Mouse (Mus musculus) right cerebral cortex, adult 18-20 months (tissue): ENCODE results near the gene Ccl28.
A peak's percentile ranks its signal among the peaks of the same experiment; 100 is the strongest.
"Not testable (repeated sequence)": the region's sequence is repeated elsewhere in the genome, so short reads cannot be mapped to it uniquely, and the experiment has no call there.

Experiments
- DNase-seq: peaks from one replicate; pipeline ENCODE4 v3.0.0; 2022; ENCODE audit warnings: mixed read lengths

The Ccl28 gene

DNA sequence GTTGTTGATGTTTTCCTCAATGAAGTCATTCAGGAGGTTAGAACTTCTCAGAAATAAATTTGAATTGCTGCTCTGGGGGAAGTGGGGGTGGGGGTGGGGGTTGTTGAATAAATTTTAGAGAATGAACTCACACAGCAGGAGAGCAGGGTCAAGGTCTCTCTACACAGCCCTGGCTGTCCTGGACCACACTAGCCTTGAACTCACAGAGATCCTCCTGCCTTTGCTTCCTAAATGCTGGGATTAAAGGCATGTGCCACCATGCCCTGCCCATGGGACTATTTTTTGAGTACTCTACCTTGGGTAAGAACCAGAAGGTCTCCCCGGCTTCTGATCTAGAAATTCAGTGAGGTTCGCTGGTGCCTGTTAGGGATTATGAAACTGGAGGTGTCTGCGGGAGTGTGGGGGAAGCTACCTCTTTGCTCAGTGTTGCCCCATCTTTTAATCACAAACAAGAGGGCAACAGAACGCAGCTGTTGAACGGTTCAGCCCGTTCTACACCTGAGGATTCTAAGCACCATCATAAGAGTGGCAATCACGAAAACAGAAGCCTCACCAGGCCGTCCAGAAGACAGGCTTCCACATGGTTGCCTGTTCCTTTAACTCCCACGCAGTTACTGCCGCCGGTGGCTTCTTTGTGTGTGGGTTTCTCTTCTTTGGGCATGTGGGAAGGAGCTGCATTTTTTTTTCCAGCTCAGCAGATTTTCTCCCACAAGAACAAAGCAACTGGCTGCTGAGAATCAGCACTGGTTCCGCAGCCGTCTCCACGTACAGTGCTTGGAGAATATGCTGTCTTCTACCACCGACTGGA, 25.5 kb downstream of the Ccl28 start:
- DNase-seq, result peak; percentile 82

DNA sequence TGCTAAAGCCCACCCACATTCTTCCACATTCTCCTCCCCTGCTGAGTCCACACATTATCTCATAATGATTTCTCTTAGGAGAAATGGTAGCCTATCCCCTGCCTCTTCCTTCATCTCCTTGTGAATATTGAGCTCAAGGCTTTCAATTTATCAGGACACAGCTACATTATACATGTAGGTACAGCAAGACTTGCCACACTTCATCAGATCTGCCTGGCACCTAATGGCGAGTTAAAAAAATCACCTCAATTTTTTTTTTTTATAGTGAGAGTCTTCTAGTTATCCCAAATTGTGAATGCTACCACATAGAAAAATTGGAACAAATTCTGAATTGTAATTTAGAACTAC, 26.1 kb downstream of the Ccl28 start:
- DNase-seq, result no peak

DNA sequence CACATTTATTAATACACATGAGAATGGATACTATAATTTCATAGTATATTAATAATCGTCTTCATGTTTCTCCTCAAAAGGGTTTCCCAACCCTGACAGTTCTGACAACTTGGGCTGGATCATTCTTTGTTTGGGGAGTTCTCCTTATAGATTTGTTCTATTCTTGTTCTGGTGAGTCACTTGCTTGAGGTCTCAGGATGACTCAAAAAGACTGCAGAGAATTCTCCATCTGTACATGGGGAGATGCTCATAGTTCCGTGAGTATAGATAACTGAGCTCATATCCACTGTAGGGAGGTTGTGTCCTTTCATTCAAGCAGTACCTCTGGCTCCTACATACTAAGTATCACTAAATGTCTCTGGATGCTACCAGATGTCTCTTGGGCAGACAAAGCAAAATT, 31.1 kb downstream of the Ccl28 start:
- DNase-seq, result peak; percentile 45

DNA sequence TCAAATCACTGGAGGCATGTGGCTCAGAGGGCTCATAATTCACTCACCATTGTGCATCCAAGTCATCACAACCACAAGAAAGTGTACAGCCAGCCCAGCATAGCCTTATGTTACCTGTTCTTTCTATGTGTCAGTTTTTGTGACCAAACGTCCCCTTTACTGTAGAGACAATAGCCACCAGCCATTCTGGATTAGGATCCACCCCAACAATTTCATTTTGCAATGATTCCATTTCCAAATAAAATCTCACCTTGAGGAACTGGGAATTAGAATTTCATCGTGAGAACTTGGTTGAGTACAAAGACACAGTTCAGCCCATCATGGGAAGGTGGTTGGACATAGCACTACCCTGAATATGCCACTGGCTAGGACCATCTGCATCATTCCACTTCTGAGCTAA, 32.6 kb downstream of the Ccl28 start:
- DNase-seq, result no peak

DNA sequence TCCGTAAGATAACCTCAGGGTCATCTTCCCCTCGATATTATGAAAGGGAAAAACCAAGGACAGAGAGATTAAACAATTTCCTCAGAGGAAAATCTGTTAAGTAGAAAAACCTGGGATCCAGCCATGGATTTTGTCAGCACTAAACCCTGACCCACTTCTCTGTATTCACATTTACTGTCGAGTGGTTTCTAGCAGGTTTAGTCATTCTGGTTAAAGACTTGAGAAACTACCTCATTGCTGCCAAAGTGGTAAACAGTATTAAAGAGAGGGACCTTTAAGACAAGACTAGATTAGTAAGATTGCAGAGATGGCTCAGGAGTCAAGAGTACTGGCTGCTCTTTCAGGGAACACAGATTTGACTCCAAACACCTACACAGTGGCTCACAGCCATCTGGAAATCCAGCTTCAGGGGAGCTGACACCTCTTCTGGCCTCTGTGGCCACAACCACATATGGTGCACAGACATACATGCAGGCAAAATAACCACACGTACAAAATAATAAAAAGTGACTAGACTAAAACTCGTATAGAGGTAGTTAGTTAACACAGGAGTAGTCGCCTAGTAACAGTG, 33.3 kb downstream of the Ccl28 start:
- DNase-seq, result no peak

DNA sequence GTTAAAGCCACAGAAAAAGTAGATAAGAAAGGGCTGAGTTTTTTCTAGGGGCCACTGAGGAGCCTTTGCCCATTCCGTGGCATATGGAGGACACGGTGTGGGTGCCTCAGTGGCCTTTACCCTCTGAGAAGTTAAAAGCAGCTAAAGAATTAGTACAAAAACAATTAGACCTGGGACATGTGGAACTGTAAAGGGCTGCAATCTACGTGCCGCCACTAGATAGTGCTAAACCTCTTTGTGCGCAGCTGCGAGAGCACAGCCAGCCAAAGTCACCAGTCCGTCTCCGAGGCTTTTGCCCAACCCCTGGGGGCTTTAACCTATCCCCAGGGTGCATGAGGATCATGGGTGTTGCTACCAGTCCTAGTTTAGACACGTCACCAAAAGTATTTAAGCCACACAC, 37.8 kb downstream of the Ccl28 start:
- not testable (repeated sequence) for DNase-seq

DNA sequence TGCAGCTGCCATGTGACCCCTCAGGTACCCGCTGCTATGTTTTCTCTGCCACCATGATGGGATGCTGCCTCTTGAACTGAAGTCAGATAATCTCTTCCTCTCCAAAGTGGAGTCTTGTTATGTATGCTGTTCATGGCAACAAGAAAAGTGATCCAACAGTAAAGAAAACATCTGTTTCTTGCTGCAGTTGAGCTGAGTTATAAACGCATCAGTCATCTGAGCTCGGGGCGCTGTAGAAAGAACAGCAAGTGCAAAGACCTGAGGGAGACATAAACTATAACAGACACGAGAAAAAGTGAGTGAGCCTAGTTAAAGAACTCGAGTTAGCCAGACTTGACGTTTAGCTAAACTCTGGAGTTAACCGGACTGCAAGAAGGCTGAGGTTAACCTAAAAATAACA, 55.2 kb downstream of the Ccl28 start:
- no peak for DNase-seq

DNA sequence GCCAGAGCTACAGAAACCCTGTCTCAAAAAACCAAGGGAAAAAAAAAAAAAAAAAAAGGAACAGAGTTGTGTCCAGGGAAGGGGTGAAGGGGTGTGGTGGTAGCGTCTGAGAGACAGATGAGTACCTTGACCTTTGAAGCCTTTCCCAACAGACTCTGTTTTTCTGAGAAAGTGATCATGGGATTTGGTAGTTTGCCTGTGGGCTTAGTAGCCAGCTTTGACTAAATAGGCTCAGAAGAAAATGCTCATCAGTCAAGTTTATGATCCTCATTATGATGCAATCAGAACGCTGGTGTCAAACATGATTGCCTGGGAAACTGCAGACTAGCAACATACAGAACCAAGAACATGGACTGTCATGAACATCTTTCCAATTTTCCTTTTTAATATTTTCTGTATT, 56.1 kb downstream of the Ccl28 start:
- DNase-seq, result no peak

DNA sequence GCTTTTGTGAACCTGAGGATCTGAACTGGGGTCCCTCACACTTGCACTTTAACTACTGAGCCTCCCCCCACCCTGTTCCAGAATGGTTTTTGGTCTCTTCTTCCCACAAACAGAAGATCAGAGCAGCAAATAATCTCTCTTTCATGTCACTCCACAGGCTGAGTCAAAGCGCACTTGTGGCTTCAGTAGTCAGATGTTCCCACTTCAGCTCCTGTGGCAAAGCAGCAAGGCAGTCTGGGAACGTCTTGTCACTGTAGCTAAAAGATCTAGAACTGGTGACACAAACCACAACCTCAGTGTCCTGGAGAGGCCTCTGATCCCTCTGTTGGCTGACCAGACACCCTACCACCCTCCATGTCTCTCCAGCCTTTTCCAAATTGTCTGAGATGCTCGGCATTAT, 57.5 kb downstream of the Ccl28 start:
- no peak for DNase-seq

DNA sequence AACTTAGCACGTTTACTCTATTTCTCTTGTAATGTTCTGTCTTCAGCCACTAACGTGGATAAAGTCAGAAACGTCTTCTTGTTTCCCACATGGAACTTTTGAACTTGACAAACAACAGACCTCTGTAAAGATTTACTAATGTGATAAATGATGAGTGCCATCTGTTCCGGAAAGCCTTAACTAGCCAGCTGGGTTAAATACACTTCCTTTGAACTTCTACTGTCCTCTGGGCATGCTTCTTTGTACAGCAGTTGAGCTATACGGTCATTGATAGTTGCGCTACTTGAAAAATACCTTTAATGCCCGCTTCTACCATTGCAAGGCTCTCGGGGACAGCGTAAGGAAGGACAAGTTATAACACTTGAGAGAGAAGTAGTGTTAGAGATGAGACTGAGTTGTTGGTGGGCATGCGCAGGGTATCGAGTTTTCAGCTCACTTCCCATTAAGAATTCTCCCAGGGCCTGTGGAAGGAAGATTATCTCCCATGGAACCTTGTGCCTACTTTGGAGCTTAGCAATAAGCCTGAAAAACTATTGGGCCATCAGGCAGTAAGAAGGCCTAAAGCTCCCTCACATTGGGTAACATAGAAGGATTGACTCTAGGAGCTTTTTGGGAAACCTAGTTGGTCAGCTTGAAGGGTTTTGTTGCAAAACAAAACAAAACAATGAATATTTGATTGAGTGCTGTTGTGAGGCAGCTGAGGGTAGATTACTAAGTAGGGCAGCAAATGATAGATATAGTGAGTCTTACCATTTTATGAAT, 61.0 kb downstream of the Ccl28 start:
- DNase-seq, result no peak

DNA sequence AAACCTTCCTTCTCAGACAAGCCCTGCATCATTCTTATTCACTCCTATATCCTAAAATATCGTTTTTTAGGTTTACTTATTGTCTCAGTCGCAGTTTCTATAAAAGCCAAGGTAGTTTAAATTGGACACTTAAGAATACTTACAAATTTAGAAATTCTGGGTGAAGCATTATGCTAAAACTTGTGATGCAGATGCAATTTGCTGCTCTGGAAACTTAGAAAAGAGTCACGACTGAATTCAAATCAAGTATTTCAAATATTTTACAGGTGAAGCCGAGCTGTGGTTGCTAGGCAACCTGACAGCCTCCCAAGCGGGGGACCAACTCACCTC, 66.1 kb downstream of the Ccl28 start:
- no peak for DNase-seq

DNA sequence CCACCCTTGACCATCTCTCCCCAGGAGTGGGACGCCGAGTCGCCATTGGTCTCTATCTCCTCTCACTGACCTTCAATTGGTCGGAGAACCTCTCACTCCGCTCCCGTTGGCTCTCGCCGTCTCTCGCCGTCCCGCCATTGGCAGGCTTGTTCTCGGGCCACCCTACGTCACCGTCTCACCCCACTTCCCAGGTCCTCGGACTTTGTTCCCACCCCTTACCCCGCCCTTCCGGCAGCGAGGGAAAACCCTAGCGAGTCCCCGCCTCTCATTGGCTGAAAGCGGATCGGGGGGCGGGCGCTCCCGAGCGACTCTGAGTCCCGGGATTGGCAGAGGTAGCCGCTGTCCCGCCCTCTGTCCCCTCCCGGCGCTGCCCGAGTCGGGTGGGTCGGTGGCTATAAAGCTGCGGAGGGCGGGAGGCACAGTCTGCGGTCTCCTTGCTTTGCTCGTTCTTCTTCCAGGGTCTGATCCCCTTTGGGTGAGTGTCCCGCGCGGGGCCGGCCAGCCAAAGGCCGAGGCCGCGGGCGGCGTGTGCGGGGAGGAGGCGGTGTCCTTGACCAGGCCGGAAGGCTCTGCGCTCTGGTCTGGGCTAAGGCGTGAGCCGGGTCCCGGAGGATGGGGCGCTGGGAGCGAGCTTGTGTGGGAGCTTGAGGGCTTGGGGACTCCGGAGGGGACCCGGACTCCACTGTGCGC, 66.6 kb downstream of the Ccl28 start, which contains the start of gene Hmgcs1:
Gene Hmgcs1 (plus strand): TSS at position 341 of the 690 bp plus-strand sequence.
- DNase-seq, result peak; percentile 100

DNA sequence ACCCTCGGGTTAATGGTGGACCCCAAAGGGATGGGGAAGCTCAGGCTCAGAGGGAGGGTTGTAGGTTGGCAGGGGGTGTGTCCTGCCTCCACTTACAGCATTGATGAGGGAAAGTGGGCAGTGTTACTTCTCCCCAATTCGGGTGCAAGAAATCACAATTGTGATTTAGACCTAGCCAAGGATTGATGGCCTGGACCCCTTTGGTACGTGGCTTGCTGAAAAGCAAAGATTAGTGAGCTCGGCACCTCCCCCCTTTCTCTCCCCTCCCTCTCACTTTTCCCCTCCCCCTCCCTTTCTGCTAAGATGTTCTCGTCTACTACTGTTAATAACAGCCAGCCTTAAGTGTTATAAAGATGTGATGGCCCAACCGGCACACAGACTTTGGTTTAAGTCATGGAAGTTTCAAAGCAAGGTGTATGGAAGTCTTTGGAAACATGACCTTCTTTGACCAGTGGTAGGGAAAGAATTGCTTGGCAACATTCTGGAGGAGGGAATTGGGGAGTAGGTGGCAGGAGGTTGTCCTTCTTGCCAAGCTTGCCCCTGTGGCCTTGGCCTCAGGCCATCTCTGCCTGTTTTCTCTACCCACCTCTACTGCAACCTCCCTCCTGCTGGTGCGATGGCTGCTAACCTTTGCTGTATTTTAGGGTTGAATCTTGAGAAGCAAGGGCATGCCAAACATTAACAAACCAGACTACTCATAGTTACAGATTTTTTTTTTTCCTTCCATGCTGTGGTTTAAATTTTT, 67.4 kb downstream of the Ccl28 start:
- DNase-seq, result no peak

DNA sequence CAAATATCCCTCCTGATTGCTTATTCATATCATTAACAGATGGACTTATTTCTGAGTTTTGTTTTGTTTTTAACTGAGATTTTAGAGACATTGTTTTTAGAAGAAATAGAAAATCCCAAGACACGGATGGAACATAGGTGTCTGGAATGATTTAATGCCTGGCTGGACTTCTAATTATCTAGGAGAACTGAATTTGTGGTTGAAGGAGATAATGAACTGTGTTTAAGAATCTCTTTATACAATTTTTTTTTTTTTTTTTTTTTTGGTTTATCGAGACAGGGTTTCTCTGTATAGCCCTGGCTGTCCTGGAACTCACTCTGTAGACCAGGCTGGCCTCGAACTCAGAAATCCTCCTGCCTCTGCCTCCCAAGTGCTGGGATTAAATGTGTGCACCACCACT, 68.3 kb downstream of the Ccl28 start:
- DNase-seq, result not testable (repeated sequence)

DNA sequence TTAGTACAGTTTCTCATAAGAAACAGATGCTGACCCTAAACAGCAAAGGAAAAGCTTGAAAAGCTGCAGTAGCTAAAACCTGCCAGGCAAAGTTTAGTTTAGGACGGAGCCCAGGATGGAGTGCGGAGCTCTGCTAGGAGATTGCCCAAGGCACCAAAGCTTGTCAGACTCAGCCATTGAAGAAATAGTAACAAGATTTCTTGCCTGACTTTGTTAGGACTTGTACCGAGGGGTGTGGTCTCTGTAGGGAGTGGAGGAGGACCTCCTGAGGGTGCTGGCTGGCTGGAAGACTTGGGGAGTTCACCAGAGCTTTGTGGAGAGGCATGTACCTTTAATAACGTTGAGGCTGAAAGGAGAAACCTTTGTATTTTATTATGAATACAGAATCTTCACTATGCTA, 72.1 kb downstream of the Ccl28 start:
- DNase-seq, result no peak

DNA sequence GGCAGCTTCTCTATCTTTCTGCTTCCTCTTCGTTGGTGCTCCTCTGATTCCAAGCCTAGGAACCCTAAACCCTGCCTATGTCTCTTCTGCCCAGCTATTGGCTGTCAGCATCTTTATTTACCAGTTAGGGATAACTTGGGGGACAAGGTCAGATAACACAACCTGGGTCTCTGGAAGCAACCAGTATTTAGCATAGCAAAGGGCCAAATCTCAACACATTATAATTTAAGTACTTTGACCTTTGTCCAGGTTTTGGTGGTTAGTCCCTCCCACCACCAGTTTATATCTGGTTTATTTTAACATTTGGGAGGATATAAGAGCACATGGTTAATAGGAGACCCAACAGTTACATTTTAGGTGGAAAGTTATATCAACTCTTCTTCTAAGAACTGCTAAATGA, 72.9 kb downstream of the Ccl28 start:
- no peak for DNase-seq

DNA sequence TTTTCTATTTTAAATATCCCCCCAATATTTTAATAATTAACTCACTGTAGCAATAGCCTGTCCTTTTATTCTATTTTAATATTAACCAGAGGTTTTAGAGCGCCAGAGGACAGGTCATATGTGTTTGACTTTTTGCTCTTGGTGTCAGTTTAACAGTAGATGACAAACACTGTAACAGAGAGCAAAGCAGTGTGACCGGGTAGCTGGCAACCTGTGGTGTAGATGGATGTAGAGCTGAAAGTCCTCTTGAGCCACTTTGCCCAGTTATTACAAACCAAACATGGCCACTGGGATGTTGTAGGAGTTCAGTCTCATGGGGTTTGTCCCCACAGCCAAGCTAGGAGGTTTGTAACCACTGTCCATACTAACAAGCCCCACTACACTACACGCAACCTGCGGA, 74.8 kb downstream of the Ccl28 start:
- no peak for DNase-seq
